Mouse (Mus musculus): ENCODE data around the gene Cfap57. TPM values are rescaled to one million over a fixed set of nuclear protein-coding genes. Genes with fewer than 3 reads are reported as not detected.
A peak's percentile ranks its signal among the peaks of the same experiment; 100 is the strongest.
"Not testable (repeated sequence)": the region's sequence is repeated elsewhere in the genome, so short reads cannot be mapped to it uniquely, and the experiment has no call there.

Gene Cfap57
- polyA plus RNA-seq, 1 experiment from 2014 or later = 0.25 TPM

- Histone ChIP-seq H3K4me2 (0 out of 2 replicates have a peak overlapping the region, but pooled peaks have one; percentile 13), H3K36me3 (no peaks in the 10 kb centered on the region), H3K27me3 (peaks cover 8% of the 10 kb centered on the region; the same call in 1 of the 2 replicates), H3K4me3 (no peak overlapping the region), H3K27ac (no peak overlapping the region), H3K9me3 (replicated peaks) (no peaks in the 10 kb centered on the region), H3K4me1 (replicated peaks) (peaks cover 15% of the 10 kb centered on the region), H3K9ac (no peak overlapping the region)
- no peak for ATAC-seq (replicated peaks; ENCODE audit: insufficient number of reproducible peaks, insufficient read depth, low FRiP score, low read depth)
- whole genome bisulfite sequencing = 38% methylated on average over 16 of the region's 16 CpGs
These were observed 103.0 kb downstream of the Cfap57 start for GRCm38 (mm10) chr4:118517497-118518146.

DNA sequence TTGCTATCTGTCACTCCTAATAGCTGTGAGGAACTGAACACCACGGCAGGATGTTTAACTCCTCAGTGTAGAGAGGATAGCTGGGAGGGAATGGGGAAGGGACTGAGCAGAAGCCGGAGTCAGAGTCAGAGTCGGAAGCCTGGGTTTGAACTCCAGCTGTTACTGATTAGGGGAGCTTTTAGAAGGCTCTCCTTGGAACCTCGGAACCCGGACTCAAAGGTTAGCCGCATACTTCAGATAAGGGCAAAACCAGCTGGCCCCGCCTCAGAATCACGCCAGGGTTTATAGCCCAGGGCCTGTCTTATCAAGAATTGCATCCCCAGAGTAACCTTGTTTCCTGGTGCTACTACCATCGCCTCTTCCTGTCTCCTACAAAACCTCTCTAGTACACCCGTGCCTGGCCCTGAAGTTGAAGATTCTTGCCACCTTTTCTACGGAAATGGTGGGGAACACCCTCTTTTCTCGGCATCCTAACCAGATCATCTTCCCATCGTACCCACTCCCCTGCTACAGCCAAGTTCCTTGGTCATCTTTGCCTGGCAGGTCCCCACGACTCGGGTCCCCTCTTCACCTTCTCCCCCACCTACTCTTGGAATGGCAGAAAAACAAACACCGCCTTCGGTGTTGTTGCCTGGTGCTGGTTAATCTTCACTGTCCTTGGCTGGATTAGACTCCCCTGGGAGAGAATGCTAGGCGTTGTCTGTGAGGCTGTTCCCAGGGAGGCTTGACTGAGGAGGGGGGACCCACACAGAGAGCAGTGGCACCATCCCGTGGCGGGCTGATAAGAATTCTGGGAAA lies 103.7 kb downstream of the Cfap57 start:
- H3K9me3 ChIP-seq (replicated peaks) = no peaks in the 10 kb centered on the region
- no peak overlapping the region for H3K9ac ChIP-seq
- H3K27ac ChIP-seq = no peak overlapping the region
- 7% methylated on average over 20 of the region's 20 CpGs for WGBS
- peaks cover 8% of the 10 kb centered on the region; the same call in 1 of the 2 replicates for H3K27me3 ChIP-seq
- H3K4me3 ChIP-seq = no peak overlapping the region
- peaks cover 15% of the 10 kb centered on the region for H3K4me1 ChIP-seq (replicated peaks)
- peak overlapping the region; percentile 13; the same call in 1 of the 2 replicates for H3K4me2 ChIP-seq
- no peak for ATAC-seq (replicated peaks; ENCODE audit: insufficient number of reproducible peaks, insufficient read depth, low FRiP score, low read depth)
- H3K36me3 ChIP-seq = no peaks in the 10 kb centered on the region

DNA sequence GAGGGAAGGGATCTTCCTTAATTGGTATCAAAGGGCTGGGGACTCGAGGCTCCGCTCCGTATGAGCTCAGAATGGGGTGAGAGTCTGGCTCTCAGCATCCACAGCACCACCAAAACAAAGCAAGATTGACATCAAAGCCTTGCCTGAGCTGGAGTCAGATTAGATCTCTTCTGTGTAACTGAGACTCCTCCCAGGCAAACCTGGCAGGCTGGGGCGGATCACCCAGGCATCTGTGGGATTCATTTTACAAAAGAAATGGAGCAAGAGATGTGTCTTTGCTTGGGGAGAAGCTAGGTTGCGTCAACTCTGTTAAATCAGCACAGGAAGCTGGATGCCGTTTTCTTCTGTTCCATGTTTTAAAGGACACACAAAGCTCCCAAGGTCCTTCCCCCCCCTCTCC lies 111.5 kb downstream of the Cfap57 start:
- Histone ChIP-seq H3K36me3 (no peaks in the 10 kb centered on the region), H3K4me2 (no peak overlapping the region), H3K9me3 (replicated peaks) (no peaks in the 10 kb centered on the region), H3K27ac (no peak overlapping the region), H3K4me1 (replicated peaks) (peaks cover 3% of the 10 kb centered on the region; the same call in 1 of the 2 replicates), H3K4me3 (no peak overlapping the region), H3K9ac (no peak overlapping the region), H3K27me3 (no peaks in the 10 kb centered on the region)
- ATAC-seq (replicated peaks; ENCODE audit: insufficient number of reproducible peaks, insufficient read depth, low FRiP score, low read depth) = no peak
- 26% methylated on average over 6 of the region's 6 CpGs for WGBS

DNA sequence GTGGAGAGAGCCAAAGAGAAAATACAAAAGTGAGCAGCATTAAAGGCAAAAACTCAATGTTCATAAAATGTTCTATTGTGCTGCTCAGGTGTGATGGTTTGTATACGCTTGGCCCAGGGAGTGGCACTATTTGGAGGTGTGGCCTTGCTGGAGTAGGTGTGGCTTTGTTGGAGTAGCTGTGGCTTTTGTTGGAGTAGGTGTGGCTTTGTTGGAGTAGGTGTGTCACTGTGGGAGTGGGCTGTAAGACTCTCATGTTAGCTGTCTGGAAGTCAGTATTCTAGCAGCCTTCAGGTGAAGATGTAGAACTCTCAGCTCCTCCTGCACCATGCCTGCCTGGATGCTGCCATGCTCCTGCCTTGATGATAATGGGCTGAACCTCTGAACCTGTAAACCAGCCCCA lies 113.4 kb downstream of the Cfap57 start:
- not testable (repeated sequence) for H3K27ac ChIP-seq; H3K4me1 ChIP-seq (replicated peaks); H3K9me3 ChIP-seq (replicated peaks); H3K4me2 ChIP-seq; H3K4me3 ChIP-seq; H3K9ac ChIP-seq; ATAC-seq (replicated peaks; ENCODE audit: insufficient number of reproducible peaks, insufficient read depth, low FRiP score, low read depth); H3K27me3 ChIP-seq; H3K36me3 ChIP-seq
- 89% methylated on average over 1 of the region's 1 CpGs for WGBS

DNA sequence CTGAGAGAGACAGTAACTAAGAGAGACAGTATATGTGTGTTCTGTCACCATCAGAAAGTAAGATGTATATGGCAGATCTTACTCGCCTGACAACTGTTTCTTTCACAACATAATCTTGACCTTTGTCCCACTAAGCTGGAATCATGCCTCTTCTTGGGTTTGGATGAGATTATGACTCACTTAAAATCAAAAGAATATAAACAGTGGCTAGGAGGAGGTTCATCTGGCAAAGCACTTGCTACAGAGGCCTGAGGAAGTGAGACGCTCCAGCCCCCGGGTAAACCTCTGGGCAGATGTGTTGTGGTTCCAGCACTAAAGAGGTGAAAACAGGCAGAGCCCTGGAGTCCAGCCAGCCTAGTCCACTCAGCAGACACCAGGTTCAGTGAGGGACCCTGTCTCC lies 115.0 kb downstream of the Cfap57 start:
- Histone ChIP-seq H3K4me3 (no peak overlapping the region), H3K9ac (no peak overlapping the region), H3K36me3 (no peaks in the 10 kb centered on the region), H3K27me3 (no peaks in the 10 kb centered on the region), H3K4me1 (replicated peaks) (no peaks in the 10 kb centered on the region), H3K27ac (no peak overlapping the region), H3K9me3 (replicated peaks) (no peaks in the 10 kb centered on the region), H3K4me2 (no peak overlapping the region)
- no peak for ATAC-seq (replicated peaks; ENCODE audit: insufficient number of reproducible peaks, insufficient read depth, low FRiP score, low read depth)
- 42% methylated on average over 3 of the region's 3 CpGs for WGBS

Other genes with a start within 250 kb of the Cfap57 start
- 4.6 and 5.5 TPM in 2 replicates for gene Szt2, start 211.5 kb downstream of the Cfap57 start, polyA plus RNA-seq (2015; fragmentation: Nextera tagmentation; extraction: Ambion mirVana)
- 60.6 and 68.7 TPM in 2 replicates for gene Med8, start 211.4 kb downstream of the Cfap57 start, polyA plus RNA-seq (2015; fragmentation: Nextera tagmentation; extraction: Ambion mirVana)
- gene Elovl1, start 192.7 kb downstream of the Cfap57 start, polyA plus RNA-seq (2015; fragmentation: Nextera tagmentation; extraction: Ambion mirVana) = 54.2 and 73.7 TPM in 2 replicates
- 147 and 185 TPM in 2 replicates for gene Cdc20, start 183.4 kb downstream of the Cfap57 start, polyA plus RNA-seq (2015; fragmentation: Nextera tagmentation; extraction: Ambion mirVana)
- gene Mpl, start 163.3 kb downstream of the Cfap57 start, polyA plus RNA-seq (2015; fragmentation: Nextera tagmentation; extraction: Ambion mirVana) = 1.3 and 1.7 TPM in 2 replicates
- 51.9 and 63.3 TPM in 2 replicates for gene Tie1, start 130.7 kb downstream of the Cfap57 start, polyA plus RNA-seq (2015; fragmentation: Nextera tagmentation; extraction: Ambion mirVana)
- gene 2610528J11Rik, start 93.8 kb downstream of the Cfap57 start, polyA plus RNA-seq (2015; fragmentation: Nextera tagmentation; extraction: Ambion mirVana) = 0.48 and 2.0 TPM in 2 replicates
- gene Tmem125, start 76.7 kb downstream of the Cfap57 start, polyA plus RNA-seq (2015; fragmentation: Nextera tagmentation; extraction: Ambion mirVana) = 0.39 and 1.2 TPM in 2 replicates
- gene Ebna1bp2, start within 50 bp of the Cfap57 start, polyA plus RNA-seq (2015; fragmentation: Nextera tagmentation; extraction: Ambion mirVana) = 77.8 and 78.4 TPM in 2 replicates
- not detected in 2 replicates for gene Olfr62, start 38.2 kb upstream of the Cfap57 start, polyA plus RNA-seq (2015; fragmentation: Nextera tagmentation; extraction: Ambion mirVana)
- not detected in 2 replicates for gene Olfr1342, start 72.0 kb upstream of the Cfap57 start, polyA plus RNA-seq (2015; fragmentation: Nextera tagmentation; extraction: Ambion mirVana)
- gene Olfr1341, start 82.7 kb upstream of the Cfap57 start, polyA plus RNA-seq (2015; fragmentation: Nextera tagmentation; extraction: Ambion mirVana) = not detected in 2 replicates
- gene Olfr1340, start 99.4 kb upstream of the Cfap57 start, polyA plus RNA-seq (2015; fragmentation: Nextera tagmentation; extraction: Ambion mirVana) = not detected in 2 replicates
- not detected in 2 replicates for gene Olfr1339, start 111.4 kb upstream of the Cfap57 start, polyA plus RNA-seq (2015; fragmentation: Nextera tagmentation; extraction: Ambion mirVana)
- not detected in 2 replicates for gene Olfr1338, start 138.0 kb upstream of the Cfap57 start, polyA plus RNA-seq (2015; fragmentation: Nextera tagmentation; extraction: Ambion mirVana)
- not detected in 2 replicates for gene Olfr1337, start 161.8 kb upstream of the Cfap57 start, polyA plus RNA-seq (2015; fragmentation: Nextera tagmentation; extraction: Ambion mirVana)
- gene Olfr1335, start 189.2 kb upstream of the Cfap57 start, polyA plus RNA-seq (2015; fragmentation: Nextera tagmentation; extraction: Ambion mirVana) = not detected in 2 replicates
- gene Olfr1333, start 215.5 kb upstream of the Cfap57 start, polyA plus RNA-seq (2015; fragmentation: Nextera tagmentation; extraction: Ambion mirVana) = not detected in 2 replicates
- gene Olfr1331, start 243.9 kb upstream of the Cfap57 start, polyA plus RNA-seq (2015; fragmentation: Nextera tagmentation; extraction: Ambion mirVana) = not detected in 2 replicates